Mouse (Mus musculus) frontal cortex, postnatal 10 days (tissue): ENCODE results near the gene Socs2.
"Not testable (repeated sequence)": the region's sequence is repeated elsewhere in the genome, so short reads cannot be mapped to it uniquely, and the experiment has no call there.

ENCODE experiments used
- DNase-seq, 2 experiments: peaks; one replicate each; pipeline ENCODE4 v3.0.0; 2022; ENCODE audit warnings: low spot score in 2 of 2, mixed read lengths in 1 of 2

The Socs2 gene

DNA sequence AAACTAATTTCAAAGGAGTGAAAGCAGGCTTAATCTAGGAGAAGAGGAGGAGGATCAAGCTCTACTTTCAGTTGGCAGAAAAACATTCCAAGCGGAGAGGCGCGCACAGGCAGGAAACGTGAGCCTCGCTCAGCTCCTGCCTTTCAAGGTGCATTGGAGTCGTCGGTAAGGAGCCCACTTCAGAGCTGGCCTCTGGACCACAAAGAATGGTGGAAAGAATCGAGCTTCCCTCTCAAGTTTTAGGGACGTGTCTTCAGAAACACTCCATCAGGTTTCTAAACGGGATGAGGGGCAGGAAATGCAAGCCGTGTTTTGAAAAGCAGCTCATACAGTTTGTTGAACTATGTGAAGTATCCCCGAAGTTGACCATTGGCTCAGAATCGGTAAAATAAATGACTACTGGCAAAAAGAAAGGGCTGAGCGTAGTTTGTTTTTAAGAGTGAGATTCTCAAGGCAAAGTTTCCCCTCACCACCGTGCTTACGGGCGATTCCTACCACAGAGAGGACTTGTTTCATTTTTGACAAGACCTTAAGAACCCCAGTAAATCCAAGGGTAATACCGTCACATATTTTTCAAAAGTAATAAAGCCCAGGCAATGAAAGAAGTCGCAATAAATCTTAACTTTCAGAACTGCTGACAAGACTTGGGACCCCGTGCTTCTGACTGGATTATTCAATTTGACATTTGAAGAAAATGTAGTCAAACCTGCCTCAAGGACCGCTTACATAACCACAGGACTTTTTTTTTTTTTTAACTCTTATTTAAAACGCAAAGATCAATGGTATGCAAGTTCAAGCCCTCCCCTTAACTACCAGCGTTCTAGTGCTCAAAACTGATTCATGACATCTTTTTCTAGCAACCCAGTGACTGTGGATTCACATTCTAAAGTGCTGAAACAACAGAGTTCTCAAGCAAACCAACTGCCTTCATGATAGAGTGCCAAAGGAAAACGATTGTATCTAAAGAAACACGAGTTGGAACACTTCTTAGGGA lies 21.9 kb downstream of the Socs2 start:
- no peak for DNase-seq

DNA sequence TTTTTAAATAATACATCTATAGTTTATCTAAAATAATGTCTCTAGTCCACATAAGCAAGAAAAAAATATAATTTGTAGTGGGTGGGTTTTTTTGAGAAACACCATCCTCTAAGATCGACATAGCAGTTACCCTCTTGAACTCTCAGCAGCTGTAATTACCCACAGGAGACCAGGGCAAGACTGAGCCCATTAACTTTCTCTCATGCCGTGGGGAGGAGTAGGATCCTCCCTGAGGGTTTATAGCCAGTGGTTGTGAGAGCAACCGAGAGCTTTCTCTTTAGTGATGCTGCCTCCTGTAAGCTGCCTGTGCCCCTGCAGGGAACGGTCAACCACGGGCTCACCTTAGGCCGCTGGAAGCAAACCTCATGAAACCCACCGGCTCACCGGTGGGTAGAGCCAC lies 24.9 kb downstream of the Socs2 start:
- no peak for DNase-seq

DNA sequence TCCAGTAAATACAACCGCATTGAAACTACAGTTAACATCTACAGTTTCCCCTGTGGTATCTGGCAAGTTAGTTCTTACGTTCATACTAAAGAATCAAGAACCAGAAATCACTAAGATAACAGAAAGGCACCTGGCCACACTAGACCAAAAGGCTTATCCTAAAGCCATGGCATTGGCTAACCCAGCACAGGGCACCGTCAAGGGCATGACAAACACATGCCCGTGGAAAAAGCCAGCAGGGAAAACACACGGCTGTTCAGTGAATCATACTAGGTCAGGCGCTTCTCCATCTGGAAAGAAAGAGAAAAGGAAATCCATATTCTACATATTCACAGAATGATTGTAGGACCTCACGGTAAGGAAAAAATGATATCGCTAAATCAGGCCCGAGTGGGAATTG lies 26.1 kb downstream of the Socs2 start:
- no peak for DNase-seq

DNA sequence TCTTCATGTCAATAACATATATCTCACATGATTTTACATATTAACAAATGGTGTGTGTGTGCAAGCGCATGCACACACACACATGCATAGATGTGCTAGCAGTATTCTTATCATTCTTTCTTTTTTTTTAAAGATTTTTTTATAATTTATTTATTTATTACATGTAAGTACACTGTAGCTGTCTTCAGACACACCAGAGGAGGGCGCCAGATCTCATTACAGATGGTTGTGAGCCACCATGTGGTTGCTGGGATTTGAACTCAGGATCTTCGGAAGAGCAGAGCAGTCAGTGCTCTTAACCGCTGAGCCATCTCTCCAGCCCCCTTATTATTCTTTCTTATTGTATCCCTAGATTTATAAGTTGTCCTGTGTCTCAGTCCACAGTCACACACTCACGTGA lies 27.2 kb downstream of the Socs2 start:
- DNase-seq, result not testable (repeated sequence)

DNA sequence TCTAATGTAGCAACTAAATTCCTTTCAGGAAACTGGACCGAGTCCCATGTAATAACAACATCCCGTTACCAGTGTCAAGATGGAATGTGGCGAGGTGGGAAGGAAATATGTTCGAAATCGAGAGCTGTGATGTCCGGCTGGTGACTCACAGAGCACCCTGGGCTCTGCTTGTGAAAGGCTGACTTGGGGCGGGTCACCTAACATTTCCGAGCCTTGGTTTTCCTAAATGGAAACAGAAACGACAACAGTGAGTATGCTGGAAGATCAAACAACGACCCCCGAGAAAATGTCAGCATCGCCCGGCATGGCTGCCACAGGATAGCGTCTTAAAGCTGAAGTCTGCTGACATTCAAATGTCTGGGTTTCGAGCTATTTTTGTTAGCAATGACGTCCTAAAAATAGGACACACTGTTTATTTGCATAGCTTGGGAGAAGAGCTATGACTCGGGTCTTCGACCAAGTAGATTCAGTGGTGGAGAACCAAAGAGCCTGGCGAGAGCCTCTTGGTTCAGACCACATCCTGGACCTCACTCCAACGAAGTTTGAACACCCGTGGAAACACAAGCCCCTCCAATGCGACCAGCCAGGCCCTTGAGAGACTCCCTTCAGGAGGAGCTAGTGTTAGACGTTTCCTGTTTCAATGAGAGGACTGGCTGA lies 28.0 kb downstream of the Socs2 start:
- no peak for DNase-seq

DNA sequence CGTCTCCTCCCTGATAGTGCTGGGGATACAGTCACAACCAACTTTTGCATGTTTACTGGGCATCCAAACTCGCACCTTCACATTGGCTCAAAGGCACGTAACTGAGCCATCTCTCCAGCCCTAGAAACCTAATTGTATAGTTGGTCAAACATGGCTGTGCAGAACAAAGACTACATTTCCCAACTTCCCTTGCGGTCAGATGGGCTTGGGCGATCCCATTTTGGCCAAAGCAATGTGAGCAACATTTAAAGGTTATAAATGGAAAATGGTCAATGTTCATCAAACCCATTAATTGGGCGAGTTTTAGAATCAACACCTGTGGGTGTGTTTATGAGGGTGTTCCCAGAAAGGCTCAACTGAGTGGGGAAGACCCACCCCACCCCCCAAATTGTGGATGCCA lies 30.5 kb downstream of the Socs2 start:
- DNase-seq, result no peak

DNA sequence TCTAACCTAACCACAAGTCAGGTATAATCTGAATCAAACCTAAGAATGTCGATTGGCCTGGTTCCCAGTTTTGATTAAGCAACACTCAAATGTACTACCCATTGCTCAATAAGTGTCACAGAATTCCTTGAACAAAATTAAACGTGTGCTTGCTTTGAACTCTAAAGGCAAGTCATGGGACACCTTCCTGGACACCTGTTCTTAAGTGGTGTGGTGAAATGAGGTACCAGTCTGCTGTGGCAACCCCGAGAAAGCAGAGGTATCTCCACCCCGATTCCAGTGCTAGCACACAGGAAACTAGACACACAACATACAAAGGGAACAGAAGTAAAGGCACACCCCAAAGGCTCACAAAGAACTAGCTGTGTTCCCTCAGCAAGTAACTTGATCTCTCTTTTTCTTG lies 31.2 kb downstream of the Socs2 start:
- DNase-seq, result no peak

DNA sequence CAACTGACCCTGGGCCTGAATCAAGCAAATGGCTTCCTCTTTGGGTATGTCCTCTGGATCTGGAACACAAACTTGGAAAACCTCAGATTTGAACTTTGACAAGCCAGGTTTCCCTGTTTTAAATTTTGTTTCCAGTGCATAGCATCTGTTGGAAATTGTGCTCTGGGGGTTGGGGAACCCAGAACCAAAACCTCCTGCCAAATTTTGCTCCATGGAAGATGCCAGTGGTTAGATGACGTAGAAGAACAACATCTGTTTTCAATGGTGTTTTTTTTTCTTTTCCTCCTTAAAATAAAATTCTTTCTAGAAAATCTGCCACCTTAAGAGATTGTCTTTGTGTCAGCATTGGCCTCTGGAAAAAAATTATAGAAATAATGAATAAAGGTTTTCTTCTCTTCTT lies 31.9 kb downstream of the Socs2 start:
- DNase-seq, result no peak

DNA sequence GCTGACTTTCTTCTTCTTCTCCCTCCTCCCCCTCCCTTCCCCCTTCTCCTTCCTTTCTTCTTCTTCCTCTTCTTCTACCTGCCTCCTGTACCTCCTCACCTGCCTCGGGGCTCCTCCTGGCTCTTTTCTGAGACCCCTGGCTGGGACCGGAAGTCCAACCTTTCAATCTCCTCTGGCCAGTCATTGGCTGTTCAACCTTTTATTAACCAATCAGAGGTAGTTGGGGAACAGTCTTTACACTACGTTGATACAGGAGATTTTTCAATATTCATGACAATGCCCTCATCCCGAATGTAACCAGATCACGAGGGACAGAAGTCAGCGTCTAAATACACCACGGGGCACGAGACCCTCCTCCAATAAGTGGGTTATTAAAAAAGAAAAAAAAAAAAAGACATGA lies 32.5 kb downstream of the Socs2 start:
- DNase-seq, result no peak

DNA sequence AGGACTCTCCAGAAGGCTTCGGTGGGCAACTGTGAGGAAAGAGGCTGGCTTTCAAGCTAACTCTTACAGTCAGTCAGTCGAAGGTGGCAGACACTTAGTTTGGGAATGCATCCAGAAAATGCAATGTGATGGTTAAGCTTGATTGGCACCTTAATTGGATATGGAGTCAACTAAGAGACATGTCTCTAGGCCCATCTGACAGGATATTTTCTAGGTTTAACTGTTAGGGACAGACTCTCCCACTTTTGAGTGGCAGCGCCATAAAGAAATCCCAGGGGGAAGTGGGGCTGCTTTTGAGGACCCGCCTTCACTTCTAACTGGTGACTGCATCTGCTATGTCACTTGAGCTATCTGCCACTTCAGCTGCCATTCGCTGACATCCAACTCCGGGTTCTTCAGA lies 43.6 kb downstream of the Socs2 start:
- no peak for DNase-seq

DNA sequence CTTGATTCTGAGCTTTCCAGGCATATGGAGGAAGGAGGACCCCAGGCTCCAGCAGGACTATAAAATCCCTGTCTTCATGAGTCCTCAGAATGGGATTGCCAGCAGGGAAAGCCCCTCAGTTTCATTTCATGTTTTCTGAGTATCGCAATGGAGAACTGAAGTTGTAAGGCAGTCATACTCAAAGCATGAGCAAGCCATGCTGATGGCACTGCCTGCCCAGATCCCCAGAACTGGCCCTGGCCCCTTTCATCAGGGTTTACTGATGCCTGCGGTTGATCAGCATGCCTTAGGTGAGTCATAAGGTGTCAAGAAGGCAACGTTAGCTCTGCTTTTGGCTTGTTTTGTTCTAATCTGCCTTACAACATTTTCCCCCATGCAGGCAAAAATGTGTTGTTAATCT lies 45.0 kb downstream of the Socs2 start:
- no peak for DNase-seq

DNA sequence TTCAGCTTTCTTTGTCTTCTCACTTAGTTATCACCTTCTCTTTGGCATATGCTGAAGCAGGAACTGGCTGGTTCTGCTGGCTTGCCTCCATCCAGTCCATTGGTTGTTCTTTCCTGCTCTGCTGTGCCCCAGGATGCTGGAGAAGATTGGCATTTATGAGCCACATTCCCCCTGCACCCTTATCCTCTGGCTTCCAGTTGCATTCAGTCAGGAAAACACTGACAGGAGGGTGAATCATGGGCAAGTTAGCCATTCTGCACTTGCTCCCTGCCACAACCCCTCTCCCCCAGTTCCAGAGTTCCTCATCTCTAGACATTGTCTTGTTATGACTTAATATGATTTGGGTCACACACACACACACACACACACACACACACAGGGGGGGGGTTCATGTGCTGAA lies 47.8 kb downstream of the Socs2 start:
- DNase-seq, result no peak

DNA sequence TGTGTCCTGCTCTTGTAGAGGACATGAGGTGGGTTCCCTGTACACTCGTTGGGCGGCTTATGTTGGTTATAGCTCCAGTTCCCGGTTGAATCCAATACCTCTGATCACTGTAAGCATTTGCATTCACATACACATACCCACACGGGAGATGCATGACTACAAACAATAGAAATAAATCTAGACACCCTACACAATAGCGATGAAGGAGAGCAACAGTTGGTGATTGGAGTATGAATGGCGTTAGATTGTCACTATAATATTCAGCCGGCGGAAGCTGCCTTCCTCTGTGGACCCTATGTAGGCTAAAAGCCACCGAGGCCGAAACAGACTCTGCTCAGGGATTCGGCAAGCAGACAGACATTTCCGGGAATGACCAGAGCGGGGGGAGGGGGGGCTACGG lies 48.8 kb downstream of the Socs2 start:
- DNase-seq, result no peak

DNA sequence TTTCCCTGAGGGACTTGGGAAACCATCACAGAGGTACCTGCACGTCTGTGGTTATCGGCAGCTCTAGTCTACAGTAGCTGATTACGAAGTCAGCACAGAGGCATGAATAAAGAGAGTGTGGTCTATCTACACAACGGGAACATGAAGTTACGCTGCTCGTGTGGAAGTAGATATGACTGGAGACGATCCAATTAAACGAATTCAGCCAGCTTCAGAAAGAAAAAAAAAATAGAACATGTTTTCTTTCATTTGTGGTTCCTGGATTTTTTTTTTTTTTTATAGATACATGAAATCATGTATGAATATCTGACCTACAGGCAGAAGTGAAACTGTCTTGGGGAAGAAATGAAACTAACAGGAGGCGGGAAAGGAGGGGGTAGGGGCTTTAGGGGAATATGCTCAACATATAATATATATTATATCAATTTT lies 49.3 kb downstream of the Socs2 start:
- DNase-seq, result no peak

DNA sequence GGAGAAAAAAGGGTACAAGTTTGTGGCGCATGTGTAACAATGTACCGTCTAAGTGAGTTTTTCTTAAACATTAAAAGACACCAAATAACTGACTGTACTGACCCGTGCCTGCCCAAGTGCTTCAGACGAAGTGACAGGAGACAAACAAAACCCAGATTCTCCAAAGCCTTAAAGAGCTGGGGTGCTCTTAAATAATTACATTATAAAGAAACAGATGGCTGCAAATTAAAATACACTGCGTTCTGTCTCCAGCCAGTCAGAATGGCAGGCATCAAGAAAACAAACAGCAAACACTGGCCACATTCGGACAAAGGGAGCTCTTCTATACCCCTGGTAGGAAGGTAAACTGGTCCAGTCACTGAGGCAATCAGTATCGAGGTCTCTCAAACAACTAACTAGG lies 49.7 kb downstream of the Socs2 start:
- no peak for DNase-seq

DNA sequence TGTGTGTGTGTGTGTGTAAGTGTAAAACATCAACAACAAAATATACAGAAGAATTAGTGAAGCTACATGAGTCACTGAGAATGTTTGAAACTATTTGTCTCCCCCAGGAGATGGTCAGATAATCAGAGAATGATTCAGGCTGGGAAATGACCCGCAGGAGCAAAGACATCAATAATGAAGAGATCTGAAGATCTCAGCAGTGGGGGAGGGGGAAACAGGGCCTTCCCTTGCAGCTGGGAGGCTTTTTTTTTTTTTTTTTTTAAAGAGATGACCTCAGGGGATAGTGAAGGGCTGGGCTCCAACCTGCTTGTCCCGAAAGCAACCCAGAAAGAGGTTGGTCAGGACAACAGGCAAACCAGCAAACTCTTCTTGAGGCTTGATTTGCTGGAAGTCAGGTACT lies 54.7 kb downstream of the Socs2 start:
- DNase-seq, result no peak

DNA sequence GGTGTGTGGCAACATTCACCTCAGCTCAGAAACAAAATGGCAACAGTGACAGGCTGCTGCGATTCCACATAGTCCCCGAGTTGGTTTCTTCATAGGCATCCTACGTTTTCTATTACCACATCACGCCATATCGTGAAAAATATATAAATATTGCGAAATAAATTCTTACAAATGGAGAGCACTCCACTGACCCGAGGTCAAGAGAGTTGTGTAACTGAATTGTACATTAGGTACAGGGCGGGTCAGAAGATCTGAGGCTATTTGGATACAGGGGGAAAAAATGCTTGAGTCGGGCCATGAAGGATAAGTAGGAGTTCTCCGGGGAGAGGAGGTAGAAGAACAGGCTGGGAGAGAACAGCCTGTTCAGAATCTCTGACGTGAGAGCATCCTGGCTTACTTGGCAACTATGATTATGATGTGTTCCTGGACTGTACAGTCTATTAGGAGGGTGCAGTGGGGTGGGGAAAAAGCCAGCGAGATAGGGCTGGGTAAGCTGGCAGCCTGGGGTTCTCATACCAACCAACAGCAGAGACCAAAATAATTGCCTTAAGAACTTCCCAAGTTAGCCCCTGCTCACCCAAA lies 55.6 kb downstream of the Socs2 start:
- no peak for DNase-seq

DNA sequence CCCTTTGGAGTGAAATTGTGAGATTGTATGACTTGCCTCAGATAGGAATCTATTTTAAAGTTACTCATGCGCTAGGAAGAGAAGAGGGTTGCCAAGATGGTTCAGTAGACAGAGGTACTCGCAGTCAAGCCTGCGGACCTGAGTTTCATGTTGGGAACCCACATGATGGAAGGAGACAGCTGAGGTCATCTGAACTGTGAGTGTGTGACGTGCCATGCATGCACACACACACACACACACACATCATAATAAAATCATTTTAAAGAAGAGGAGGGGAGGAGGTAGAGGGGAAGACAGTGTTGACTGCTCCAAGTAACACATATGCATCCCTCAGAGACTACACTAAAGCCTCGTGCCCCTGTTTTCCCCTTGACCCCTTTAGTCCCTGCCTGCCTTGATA lies 56.9 kb downstream of the Socs2 start:
- no peak for DNase-seq

DNA sequence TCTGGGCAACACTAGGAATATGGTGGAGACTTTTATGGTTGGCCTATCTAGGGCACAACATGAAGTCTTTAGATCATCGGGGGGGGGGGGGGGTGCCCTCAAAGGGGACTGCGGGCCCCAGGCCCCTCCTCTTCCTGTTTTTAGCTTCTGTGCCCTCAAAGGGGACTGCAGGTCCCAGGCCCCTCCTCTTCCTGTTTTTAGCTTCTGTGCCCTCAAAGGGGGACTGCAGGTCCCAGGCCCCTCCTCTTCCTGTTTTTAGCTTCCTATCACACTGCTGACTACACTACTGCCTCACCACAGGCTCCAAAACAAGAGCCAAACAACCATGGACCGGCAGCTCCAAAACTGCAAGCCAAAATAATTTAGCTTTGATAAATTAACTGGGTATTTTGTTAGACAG lies 59.3 kb downstream of the Socs2 start:
- no peak for DNase-seq

DNA sequence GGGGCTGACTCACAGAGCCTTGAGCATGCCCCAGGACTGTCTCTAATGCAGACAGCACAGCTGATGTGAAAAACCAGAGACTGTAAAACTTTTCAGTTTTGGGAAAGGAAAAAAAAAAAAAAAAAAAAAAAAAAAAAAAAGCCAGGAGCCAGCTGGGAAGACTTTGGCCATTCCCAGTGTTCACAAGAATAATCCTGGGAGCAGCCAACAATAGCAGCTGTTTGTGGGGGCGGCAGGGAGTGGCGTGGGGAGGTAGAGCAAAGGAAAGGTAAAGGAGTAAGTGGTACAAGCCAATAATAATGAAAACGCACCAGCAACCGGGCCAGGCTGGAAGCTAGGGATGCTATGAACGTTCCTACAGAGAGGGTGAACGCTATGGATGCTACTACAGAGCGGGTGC lies 60.3 kb downstream of the Socs2 start:
- DNase-seq, result no peak

DNA sequence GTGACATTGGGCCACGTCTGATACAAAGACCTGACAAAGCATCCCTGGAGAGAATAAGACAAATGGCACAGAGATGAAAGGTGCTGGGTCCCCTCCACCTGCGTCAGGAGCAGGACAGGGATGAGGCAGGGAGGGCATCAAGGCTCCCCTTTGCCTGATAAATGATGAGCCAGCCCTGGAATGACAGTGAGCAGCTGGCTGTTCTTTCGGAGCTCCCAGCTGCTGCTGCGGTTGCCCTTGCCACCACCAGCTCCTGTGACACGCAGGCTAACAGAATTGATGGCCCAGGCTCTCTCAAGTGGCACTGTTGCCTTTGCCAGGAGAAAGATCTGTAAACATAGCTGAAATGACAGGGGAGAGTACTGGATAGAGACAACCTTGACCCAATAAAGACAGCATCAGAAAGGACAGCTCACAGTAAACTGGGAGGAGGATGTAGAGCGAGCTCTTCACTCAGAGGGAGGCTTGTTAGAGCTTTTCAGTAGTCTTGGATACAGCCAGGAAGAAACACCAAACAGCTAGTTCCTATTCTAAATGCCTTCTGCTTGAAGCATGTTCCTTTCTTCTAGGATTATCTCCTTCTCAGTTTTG lies 61.2 kb downstream of the Socs2 start:
- DNase-seq, result no peak

DNA sequence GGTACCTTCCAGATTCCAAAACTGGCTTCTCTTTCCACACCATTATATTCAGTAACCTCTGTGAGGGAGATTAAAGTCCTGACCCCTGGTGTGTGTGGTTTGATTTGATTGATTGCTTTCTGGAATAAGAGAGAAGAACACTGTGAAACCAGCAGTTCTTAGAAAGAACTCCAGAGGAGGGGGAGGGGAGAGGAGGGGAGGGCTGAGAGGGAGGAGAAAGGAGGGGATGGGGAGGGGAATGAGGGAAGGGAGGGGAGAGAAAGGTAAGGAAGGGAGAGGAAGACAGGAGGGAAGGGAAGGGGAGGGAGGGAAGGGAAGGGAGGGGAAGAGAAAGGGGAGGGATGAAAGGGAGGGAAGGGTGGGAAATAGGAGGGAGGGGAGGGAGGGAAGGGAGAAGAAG lies 62.3 kb downstream of the Socs2 start:
- no peak for DNase-seq

DNA sequence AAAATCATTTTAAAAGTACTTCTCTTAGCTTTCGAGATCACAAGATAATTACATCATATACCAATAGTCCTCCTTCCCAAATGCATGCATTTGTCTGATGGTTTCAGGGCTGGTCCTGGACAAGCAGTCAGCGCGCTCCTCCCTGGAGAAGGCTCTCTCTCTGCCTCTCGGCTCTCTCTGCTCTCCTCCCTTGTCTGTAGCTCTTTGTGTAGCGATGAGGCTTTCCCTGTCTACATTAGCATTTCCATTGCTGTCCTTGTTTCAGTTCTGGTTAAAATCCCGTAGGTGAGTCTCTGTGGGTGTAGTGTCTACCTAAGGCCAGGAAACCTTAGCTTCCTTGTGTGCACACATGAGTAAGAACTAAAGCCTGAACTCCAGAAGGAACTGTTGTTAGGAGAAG lies 62.9 kb downstream of the Socs2 start:
- DNase-seq, result no peak
